Mouse (Mus musculus) adrenal gland, postnatal 25 days (tissue): Measurements from ENCODE around the gene Tenm3. TPM values are rescaled to one million over a fixed set of nuclear protein-coding genes. Genes with fewer than 3 reads are reported as not detected.

Source experiments
- DNase-seq: peaks from one replicate; pipeline ENCODE4 v3.0.0; 2021; ENCODE audit warnings: mixed read lengths
- total RNA-seq: library from RNA; stranded (reverse); gene quantifications from 2 replicates; pipeline ENCODE4 v1.2.3, GENCODE M21; 2021

Gene Tenm3
- total RNA-seq, 1 experiment from 2014 or later: 42.5 TPM

DNA sequence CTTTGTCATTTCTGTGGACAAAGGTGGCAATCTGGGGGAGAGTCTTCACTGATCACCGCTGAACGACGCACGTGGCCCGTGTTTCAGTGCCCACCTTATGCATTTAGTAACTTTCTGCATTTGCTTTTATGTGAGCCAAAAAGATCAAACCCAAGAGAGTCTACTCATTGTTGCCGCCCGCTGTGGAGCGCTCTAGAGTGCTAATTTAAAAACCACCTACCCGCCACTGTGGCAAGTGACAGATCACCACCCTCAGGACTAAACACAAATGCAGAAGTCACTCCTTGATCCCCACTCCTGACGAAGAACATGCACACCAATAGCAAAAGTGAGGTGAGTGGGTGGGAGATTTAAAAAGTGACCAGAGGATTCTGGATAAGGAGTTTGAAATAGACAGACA is 583.5 kb downstream of the Tenm3 start:
- DNase-seq: no peak

DNA sequence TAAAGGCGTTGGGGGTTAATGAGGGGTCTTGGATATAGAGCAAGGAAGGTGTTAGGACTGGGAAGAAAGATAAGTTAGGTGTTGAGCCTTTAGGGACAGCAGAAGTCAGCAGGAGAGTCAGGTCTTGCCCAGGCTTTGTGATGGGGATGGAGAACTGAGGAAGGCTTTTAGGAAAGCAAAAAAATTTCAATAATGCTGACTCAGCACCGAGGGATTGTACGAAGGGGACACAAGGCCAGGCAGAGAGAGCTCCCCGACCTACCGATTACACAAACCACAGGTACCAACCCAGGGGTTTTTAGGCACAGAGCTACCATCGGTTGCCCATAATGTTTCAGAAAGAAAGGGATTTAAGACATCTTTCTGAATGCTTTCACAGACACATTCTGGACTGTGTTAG is 583.9 kb downstream of the Tenm3 start:
- DNase-seq: no peak

DNA sequence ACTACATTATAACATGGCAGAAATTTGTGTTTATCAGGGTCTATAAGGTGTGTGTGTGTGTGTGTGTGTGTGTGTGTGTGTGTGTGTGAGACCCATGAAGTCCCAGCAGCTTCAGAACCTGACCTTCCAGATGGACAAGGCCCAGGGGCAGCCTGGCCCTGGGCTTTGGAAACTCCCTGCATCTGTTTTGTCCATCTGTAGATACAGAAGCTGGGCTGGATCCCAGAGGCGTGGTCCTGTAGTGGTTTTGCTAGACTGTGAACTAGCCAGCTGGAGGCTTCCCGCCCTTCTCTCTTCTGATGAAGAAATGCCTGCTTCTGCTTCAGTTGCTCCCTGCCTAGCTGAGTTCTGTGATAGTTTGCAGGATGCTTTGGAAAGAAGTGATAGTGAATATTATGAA is 599.9 kb downstream of the Tenm3 start:
- no peak for DNase-seq

DNA sequence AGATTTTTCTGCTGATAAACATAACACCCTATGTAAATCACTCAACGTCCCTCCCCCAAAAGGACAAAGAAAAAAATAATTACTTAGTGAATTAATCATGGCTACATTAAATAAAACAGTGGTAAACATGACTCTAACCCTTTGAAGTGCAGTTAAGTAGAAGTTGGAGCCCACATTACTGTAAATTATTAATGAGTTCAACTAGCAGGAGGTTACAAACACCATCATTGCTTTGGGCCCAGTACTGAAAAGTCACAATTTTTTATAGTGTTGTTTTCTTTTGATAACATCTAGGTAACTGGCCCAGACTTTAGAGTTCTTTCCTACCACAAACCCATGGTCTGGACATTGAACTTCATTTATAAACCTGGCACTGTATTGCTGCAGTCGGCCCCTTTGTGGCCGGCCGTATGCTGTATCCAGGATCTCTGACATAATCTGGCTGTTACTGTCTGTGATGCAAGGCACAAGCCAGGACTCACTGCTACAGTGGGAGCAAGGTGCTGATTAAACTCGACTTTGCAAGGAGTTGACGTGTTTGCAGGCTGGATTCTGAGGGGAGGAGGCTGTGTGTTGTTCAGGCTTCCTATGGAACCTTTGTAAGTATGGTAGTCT is 602.7 kb downstream of the Tenm3 start:
- no peak for DNase-seq

DNA sequence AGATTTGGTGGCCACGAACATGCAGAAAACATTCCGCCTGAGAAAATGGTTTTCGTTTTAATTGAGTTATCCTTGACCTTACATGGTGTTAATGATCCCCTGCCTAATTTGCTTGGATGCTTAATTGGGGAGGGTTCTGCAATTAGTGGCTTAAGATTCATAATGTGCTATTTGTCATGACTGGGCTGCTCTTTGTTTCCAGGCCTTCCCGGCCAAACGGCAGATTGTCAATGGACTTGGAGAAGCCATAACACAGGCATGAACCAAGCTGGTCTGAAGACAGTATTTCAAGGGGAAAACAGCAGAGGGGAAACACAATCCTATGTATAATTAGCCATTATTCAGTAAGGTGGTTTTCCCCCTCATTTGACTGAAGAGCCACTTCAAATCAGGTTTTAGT is 606.8 kb downstream of the Tenm3 start:
- no peak for DNase-seq

DNA sequence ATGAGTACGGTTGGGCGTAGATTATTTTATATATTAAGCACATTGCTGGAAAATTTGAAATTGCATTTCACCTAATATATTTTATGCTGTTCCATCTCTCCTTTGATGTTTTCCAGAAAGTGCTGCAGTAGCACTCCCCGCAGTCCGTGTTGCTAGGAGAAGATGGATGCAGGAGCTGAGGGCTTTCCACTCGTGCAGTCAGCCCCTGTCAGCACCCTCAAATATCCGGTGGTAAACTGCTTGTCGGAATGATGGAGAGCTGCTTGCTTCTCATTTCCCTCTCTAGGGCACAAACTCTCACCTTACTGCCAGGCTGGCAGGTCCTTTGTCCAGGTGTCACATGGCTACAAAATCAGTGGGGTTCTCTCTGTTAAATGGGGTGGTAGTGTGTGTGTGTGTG is 610.8 kb downstream of the Tenm3 start:
- DNase-seq: no peak

DNA sequence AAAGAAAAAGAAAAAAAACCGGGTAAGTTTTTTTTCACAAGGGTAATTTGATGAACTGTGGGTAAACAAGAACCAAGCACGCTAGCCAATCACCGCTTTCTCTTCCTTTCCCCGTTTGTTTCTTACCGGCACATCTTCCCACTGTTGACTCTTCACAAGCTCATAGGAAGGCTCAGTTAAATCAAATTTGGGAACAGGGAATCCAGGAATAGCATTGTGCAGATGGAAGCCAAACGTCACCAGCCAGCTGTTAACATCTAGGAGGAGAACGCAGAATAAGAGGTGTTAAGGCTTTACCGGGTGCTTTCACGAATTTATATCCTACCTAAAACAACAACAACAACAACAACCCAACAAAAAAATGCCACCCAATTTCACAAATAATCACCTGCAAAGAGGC is 611.9 kb downstream of the Tenm3 start:
- DNase-seq: no peak

DNA sequence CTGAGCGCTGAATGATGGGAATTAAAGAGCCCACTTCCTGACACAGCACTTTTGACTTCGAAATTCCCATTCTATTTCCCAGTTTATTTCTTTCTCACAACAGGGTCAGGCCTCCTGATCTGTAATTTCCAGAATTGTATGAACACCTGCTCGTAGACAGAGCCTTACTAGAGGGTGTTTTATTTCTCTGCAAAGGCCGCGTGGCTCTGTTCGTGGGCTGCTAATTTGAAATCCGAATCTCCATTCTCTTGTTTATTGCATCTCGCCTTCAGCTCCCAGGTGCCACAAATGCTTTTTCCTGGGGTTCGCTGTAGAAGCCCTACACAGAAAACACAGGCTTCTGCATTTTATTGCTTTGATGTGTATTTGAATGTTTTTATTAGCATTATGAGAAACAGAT is 612.4 kb downstream of the Tenm3 start:
- no peak for DNase-seq

DNA sequence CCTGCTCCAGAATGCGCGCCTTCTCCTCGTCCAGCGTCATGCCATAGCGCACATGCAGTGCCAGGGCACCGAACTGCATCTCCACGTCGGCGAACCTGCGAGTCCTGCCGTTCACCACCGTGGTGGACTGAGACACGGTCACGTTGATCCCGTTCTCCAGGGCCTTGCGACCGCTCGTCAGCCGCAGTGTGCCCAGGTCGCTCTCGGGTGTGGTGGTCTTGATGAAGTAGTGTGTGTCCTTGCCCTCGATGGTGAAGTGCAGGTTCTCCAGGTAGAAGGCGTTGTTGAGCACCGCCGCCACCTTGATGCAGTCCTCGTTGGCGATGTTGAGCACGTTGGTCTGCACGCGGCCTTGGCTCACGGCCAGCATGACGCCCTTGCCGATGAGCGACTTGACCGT is 615.1 kb downstream of the Tenm3 start:
- DNase-seq: no peak

DNA sequence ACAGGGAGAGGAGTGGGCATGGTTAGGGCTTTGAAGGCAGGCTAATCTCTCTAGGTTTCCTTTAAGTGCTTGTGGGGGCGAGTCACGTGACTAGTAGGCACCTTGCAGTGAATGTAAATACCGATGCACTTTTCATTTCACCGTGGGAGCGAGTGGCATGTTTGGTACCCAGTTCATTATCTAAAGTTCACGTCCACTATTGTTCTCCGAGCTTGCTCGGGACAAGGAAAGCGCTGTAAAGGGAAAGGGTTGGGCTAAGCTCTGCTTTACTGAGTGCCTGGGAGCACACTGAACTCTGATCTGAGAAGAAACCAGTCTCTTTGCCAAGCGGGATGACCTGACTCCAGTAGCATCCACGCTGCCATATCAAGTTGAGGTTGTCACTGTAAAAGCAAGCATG is 619.0 kb downstream of the Tenm3 start:
- DNase-seq: no peak

DNA sequence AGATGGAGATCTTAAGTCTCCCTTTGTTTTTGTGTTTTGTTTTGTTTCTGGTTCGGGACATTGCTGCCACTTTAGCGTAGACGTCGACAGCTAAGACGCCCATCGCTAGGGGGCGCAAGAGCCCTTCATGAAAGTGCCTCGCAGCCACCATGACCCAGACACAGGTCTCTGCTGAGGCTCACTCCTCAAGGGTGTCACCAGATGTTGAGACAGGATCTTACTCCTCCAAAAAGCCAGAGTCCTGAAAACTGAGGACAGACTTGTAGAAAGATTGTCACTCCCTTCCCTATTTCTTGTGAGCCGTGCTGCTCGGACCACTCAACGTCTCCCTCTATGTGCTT is 621.4 kb downstream of the Tenm3 start:
- peak; percentile 89 for DNase-seq

DNA sequence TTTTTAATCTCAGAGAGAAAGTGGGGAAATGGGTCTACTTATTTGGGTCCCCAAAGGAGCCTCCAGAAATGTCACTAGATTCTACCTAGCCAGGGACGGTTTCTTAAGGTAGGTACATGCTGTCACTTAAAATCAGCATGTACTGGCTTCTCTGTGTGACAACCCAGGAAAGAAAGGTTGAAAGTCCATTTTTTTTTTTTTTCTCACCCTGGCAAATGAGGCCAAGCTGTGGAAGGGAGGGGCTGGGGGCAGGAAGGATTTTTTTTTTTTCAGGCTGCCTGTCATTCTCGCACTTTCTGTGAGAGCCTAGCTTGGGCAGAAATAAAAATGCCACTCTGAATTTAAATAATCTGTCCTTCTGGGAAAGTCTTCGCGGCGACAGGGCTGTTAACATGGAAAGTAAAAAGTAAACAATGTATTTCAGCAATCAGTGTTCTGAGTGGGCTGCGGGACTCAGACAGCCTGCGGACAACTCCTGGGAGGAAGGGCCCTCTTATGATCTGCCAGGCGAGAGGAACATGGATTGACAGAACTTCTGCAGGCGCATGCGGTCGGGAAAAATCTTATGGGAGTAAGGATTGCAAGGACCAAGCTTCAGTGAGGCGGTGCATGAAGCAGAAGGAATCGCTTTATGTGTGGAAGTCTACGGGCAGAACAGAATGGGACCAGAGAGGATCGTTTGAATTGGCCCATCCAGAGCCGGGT is 621.9 kb downstream of the Tenm3 start:
- peak; percentile 13 for DNase-seq

DNA sequence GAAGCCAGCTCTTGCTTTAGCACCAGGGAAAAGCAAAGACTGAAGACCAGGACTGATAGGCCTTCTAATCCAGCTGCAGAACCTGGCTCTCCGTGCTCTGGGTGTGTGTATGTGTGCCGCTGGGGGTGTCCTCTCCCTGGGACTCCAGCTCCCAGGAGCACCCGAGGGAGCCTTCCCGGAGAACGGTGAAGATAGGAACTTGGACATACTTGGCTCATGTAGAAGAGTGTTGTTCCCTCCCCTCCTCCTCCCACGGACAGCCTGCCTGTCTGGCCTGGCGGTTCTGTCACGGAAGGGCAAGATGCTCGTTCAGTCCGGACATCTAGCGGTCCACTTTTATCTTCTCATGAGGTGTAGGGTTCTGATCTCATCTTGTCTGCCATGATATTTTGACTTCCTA is 622.4 kb downstream of the Tenm3 start:
- DNase-seq: no peak

DNA sequence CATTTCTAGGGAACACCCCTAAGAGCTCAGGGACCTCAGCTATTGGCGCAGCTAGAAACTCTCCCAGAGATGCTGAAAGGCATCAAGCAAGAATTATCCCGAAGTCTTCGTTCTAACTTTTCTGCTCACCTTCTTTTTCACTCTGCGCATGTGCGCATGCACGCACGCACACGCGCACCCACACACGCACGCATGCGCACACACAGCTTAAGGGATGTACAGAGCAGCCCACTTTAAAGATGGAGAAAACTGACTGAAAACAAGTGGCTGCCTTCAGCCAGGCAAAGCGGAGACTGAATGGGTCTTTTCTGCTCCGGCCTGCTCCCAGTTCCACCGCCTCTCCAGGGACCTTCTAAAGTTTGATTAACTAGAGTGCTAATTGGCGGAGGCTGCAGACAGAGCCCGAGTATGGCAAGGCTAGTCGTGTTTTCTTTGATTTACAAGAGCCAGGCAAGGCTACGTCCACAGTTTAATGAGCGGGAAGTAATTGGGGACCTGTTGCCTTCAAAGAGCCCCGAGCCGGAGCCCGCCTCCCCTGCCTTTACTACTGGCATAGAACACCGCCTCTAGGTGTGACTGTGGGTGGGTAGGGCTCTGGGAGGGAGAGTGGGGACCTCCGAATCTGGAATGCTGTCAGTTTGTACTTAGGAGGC is 623.1 kb downstream of the Tenm3 start:
- no peak for DNase-seq

DNA sequence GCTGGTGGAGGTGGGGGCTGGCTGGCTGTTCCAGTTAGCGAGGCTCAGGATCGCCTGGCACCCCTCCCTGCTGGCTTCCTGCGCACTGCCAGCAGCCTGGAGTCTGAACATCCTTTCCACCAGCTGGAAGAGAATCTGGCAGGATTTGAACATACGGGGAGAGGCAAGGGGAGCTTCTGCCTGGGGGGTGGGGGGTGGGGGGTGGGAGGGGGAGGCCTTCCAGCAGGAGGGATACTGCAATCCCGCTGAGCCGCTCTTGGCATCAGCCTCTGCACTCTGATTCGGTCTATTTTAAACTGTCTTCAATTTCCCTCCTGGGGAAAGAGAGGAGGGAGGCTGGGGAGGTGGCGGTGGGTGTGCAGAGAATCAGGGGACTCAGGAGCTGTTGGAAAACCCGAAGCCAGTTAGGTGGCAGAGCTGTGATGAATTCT is 628.7 kb downstream of the Tenm3 start:
- no peak for DNase-seq

DNA sequence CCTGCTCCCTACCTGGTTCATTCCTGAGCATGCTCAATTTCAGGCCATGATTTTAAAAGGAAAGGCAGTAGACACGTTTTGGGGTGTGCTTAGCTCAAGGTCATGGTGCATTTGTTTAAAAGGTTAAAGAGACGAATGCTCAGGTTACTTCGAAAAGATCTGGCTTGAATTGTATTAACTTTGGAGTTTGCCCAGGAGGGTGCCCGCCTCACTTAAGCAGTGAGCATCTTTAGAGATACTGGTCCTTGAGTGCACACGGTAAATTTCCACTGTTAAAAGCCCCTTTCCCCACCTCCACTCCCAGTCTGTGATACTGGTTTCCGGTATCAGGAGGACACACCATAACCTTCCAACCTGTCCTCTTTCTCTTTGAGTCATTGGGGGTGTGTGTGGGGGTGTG is 629.4 kb downstream of the Tenm3 start:
- DNase-seq: no peak

DNA sequence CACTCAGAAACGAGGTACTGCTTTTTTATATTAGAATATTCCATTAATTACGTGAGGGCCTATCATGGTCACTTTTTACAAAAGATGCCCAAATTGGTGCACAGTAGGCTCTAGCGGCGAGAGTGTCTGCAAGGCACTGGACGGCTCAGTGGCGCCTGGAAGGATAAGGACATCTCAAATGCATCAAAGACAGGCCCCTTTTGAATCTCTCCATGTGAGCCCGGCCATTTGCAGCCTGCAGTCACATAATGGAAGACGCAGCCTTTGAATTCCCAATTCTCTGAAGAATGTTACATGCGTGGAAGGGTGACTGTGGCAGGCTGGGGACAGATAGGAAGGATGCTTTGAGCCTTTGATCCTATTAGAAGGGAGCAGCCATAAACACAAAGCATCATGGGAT is 631.8 kb downstream of the Tenm3 start:
- DNase-seq: no peak

DNA sequence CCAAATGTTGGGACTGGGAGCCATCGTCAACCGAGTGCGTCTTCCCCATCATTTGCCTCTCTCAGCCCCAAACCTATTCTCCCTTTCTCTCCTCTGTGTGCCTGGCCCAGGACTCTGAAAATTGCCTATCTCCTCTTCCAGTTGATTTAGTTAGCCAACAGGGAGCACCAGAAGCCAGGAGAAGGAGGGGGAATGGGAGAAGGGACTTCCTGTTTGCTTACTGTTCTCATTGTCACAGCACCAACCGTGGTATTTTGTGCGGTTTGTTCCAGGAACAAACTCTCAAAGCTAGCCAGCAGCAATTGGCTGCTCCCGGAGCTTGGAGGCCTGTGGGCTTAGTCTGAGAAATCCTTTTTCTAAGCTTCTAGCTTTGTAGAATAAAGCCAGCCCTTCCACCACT is 636.2 kb downstream of the Tenm3 start:
- no peak for DNase-seq

DNA sequence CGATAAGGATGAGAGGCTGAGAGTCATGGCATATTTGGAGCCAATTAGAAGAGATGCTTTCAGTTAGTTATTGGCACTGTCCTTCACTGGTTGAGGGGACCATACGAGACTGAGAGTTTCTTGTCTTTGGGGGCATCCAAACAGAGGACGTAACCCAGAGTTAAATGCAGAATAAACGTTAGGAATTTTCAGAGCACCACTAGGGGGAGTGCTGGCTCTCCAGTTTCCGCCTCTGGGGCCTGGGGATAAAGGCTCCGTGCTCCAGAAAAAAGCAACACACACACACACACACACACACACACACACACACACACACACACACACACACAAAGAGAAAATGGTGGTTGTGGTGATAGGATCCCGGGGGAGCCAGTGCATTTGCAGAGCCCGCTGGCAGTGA is 636.8 kb downstream of the Tenm3 start:
- no peak for DNase-seq

DNA sequence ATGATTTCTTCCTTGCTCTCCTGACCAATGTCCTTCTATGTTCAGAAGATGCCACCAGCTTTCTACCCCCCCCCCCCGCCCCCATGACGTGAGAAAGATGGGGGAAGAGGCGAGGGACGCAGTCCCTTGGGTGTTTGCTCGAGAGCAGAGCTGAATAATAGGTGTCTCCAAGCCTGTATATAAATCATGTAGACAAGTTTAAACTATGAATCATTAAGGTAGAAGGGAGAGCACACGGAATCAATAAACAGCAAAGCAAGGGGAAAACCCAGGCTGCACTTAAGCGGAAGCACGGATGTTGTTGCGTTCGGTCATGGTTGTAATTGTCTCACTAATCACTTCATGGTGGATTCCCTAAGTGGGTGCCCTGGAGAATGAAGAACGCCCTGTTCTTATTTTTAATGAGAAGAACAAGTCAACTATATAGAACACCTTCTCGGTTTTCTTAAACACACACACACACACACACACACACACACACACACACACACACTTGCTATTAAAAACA is 638.9 kb downstream of the Tenm3 start:
- DNase-seq: no peak

DNA sequence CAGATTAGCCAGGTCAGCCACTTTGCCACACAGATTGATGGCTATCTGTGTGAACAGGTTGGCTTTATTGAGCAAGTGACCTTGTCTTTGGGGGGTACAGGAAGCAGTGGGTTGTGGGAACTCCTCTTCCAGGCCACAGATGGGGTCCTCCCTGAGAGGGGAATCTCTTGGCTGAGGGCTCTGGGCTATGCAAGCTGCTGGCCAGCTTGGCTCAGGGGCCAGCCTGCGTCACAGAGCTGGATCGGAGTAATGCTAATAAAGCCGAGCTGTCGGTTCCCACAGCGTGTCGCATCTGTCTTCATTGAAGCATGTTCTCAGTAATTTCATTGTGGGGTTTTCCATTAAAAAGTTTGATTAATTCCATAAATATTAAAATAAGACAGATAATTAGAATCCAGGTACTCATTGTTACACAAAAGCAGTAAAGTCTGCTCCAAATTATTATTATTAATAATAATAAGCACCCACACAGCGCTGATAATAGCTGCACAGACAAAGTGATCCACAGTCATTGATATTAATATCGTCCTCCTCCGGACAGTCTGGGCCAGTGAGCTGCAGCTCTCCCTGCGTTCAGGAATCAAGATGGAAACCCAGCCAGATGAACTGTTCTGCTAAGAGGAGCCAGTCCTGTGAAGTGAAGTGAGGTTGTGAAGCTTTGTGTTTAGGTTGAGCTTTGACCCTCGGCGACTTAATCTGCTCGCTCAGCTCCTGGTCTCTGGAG is 639.5 kb downstream of the Tenm3 start:
- DNase-seq: no peak

DNA sequence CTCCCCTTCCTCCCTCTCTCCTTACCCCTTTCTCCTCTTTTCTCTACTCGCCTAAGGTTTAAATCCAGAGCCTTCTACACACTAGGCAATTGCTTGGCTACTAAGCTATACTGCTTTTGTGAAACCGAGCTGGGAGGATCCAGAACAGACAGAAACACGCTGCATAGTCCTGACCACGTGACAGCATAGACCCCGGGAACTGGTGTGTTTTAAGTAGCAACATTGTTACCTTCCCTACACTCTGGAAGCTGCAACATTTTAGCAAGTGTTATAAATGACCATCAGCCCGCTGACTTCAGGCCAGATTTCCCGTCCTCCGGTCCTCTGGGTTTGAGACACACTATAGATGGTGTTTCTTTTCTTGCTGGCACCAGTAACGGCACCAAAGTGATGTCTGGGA is 640.1 kb downstream of the Tenm3 start:
- DNase-seq: no peak

DNA sequence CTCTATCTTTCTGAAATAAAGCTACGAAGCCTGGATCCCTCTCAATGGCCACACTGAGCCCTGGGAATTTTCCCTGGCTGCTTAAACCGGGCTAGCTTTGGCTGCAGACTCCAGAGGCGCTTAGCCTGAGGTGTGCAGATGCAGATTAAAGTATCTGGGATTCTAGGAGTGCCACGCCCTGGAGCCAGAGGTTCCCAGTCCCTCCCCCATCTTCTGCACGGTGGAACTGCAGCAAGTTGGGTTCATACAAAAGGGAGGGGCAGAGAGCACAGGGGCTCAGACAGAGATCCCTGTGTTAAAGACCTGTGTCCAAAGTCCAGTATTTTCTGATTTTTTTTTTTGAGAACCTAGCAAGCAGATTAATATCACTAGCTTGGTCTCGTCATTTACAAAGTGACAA is 640.6 kb downstream of the Tenm3 start:
- no peak for DNase-seq
